Mouse (Mus musculus) olfactory bulb, adult 2 months (tissue): ENCODE results near the gene Hoxb13.

ENCODE experiments used
- CTCF ChIP-seq: fragments of 200-500 bp; IDR thresholded peaks from 2 replicates; pipeline ENCODE4 v1.5.1; 2012; ENCODE audit warnings: low read depth, mild to moderate bottlenecking, low read length, moderate library complexity; ENCODE audit not compliant: insufficient read depth
- POLR2A ChIP-seq: fragments of 200-500 bp; IDR thresholded peaks from 2 replicates; pipeline ENCODE4 v1.6.1; 2012; ENCODE audit warnings: mild to moderate bottlenecking, low read depth, low read length, moderate library complexity; ENCODE audit not compliant: insufficient read depth

- no peak for TF ChIP-seq CTCF
- TF ChIP-seq POLR2A = no peak
Measured at GRCm38 (mm10) chr11:96176841-96177240, 17.3 kb upstream of the Hoxb13 start.
